Mouse (Mus musculus): ENCODE data around the gene Pxmp2.

- TF ChIP-seq POLR2AphosphoS5 (IDR thresholded peaks at IDR 0.05; ENCODE audit: insufficient replicate concordance, low read depth, low read length) (no peak), CTCF (IDR thresholded peaks at IDR 0.05; ENCODE audit: low read depth, low read length) (no peak), GATA1 (IDR thresholded peaks at IDR 0.05; ENCODE audit: borderline replicate concordance, low read length) (no peak), TAL1 (conservative IDR thresholded peaks at IDR 0.05; ENCODE audit: low read depth, low read length) (no peak)
Observed at GRCm38 (mm10) chr5:110276910-110277309, 9.1 kb downstream of the Pxmp2 start.
